Mouse (Mus musculus) spleen, postnatal 10 days (tissue): ENCODE measurements around the gene Nkx2-4.

ENCODE experiments used
- DNase-seq, 2 experiments: peaks; one replicate each; pipeline ENCODE4 v3.0.0; 2021 to 2022; ENCODE audit warnings: low spot score in 2 of 2

Nkx2-4 gene

GRCm38 (mm10) chr2:147085072-147085870, at the start of gene Nkx2-4:
Nkx2-4 (minus strand) TSS chr2:147085445.
- peak; percentile 3 to 17 for DNase-seq

DNA sequence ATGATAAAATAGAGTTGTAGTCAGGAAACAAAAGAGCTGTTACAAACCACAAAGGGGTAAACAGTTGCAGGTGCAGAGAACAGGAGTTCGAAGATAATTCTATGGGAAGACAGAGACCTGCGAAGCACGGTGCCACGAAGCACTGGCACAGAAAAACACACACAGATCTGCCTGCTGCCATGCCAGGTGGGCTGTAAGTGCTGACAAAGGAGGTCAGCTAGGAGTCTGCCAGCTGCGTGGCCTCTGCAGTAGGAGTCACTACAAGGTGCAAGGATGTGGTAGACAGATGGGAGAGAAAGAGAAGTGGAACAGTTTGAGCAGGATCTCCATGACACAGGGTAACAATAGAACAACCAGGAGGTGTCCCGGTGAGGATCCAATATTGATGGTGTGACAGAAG, 42.1 kb upstream of the Nkx2-4 start:
- DNase-seq: no peak

DNA sequence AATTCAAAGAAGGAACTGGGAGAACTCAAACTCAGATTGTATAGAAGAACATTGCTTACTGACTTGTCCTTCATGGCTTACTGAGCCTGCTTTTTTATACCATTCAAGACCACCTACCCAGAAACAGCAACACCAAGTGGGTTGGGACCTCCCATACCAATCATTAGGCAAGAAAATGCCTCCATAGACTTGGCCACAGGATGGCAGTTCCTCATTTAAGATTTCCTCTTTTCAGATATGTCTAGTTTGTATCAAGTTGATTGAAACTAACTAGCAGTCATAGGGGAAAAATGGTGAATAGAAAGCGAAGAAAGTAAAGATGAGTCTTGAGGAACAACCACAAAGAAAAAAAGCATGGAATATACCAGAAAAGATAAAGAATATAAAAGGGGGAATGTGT, 34.5 kb upstream of the Nkx2-4 start:
- no peak for DNase-seq

DNA sequence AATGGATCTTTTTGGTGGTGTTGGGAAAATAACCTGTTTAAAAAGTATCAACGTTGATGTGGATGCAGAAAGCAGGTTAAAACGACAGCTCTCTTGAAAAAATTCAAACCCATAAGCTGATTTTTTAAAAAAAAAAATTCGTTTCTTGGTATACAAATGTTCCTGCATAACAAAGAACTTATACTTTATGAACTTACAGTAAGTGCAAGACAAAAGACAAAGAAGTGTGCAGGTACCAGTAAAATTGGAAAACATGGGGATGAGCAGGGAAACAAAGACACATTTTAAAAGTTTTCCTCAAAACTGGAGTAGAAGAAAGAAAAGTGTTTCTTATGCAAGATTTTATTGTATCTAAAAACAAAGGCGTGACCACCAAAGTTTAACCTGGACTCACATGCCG, 1.2 kb upstream of the Nkx2-4 start:
- no peak for DNase-seq

- no peak for DNase-seq
These were observed 692 bp upstream of the Nkx2-4 start for GRCm38 (mm10) chr2:147085937-147086336.

DNA sequence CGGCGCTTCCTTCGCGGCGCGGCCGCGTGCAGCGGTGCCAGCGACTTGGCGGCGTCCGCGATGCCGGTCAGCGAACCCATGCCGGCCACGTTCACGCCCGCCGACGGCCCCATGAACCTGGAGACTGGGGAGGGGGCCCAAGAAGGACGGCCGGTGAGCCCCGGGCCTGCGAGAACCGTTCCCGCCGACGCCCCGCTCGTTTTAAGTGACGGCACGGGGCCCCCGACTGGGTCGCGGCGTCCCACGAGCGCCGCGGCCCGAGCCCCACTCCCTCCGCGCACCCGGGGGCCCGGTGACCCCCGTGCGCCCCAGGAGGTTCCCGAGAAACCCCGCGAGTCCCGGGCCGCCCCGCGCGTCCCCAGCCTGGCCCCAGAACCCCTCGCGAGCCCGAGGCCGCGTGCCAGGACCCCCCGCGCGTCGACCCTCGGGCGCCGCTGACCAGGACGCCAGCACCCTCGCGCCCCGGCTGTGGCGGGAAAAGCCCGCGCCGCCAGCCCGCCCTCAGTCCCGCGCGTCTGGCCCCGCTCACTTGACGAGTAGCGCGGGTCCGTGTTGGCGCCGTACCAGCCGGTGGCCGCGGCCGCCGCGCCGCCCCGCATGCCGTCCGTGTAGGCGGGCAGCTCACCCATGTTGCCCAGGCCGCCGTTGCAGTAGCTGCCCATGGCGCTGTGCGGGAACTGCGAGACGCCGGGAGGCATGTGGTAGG, 726 bp downstream of the Nkx2-4 start:
- peak; percentile 8 to 24 for DNase-seq

DNA sequence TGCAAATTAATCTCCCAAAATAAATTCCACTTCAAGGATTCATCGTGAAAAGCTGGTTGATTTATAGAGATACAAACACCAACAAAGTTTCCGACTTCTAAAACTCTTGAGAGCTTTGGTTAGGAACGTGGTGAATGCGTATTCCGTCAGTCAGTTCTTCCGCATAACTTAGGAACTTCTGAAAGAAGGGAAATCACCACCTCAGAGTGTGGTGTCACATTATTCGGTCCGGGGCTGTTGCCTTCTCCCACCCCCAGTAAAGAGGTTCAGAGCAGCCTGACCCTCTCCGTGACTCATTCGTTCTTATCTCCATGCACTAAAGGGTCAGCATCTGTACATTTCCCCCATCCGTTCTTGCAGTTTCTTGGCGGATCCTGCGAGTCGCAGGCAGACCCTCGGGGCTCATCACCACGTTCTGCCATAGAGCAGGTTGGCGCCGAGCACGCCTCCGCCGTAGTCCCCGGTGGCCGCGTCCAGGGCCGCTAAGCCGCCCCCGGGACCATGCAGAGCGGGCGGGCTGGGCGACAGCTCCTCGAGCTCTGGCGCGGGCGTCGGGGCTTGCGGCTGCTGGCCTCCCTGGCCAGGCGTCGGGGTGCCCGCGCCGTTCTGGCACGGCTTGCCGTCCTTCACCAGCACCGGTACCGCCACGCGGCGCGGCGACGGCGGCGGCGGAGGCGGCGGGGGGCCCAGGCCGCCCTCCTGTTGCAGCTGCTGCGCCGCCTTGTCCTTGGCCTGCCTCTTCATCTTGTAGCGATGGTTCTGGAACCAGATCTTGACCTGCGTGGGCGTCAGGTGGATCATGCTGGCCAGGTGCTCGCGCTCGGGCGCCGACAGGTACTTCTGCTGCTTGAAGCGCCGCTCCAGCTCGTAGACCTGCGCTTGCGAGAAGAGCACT, 1.5 kb downstream of the Nkx2-4 start:
- DNase-seq: peak; percentile 20 to 28

DNA sequence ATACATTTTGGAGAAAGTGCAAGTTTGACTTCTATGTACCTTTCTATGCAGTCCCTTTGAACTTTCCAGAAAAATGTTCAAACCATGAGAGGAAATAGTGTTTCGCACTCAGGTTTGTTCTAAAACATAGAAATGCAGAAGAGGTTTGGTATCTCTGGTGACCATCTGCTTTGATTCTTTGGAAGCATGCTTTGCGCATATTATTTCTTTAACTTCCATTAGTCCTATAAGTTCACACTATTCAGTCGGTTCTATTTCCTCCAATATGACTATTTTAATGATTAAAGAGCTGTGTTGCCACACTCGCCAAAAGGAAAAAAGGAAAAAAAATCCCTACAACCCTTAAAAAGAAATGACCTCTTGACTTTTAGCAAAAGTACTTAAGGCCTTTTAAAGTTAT, 2.9 kb downstream of the Nkx2-4 start:
- DNase-seq: no peak

- DNase-seq: no peak
These were observed 10.8 kb downstream of the Nkx2-4 start for GRCm38 (mm10) chr2:147074399-147074798.

DNA sequence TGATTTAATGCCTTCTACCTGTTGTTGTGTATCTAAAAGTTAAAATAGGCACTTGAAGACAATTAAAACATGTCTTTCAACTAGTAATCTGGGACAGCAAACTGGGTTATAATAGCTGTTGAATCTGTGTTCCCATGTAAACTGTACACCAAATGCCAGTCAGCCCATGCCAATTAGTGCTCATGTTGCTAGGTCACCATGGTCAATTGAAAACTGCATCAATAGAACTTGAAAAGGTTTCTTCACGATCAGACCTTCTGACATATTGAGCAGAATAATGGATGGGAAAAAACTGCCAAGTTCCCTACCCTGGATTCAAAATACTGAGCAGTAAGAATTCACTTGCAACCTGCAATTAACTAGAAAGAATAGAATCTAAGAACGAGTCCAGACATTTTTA, 11.3 kb downstream of the Nkx2-4 start:
- no peak for DNase-seq

DNA sequence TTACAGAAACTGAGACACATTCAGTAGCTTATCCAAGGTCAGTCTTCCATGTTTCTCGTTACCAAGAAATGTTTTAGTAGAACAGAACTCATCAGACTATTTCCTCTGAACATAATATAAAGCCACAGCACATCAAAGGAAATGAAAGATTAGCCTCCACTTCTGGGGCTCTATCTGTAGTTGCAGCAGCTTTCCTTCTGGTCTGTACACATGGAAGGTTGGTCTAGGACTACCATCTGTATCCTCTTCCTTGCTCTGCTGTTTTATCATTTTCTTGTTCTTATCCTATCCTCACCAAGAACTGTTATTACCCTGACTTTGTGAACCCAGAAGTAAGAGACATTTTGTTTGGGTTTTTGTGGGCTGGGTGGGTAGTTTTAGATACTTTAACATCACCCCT, 14.9 kb downstream of the Nkx2-4 start:
- DNase-seq: no peak

DNA sequence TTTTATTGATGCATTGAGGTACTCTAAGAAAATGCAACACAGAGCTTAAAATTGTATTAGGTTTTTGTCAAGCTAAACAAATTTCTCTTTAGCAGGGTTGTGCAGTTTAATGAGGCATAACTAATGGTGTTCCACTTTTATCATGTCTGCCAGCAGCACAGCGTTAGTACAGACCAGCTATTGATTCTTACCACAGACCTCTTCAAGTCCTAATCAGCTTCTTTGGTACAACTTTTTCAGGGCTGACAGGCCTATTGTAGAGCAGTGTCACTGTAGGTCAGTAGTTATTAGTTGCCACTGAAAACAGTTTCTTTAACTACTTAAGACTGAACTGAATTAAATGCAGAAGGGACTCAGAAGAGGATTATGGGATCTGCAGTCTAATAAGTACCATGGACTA, 16.2 kb downstream of the Nkx2-4 start:
- DNase-seq: no peak

GRCm38 (mm10) chr2:147067480-147068246, 17.6 kb downstream of the Nkx2-4 start:
- DNase-seq: no peak

GRCm38 (mm10) chr2:147053229-147053892, 31.9 kb downstream of the Nkx2-4 start:
- no peak for DNase-seq

DNA sequence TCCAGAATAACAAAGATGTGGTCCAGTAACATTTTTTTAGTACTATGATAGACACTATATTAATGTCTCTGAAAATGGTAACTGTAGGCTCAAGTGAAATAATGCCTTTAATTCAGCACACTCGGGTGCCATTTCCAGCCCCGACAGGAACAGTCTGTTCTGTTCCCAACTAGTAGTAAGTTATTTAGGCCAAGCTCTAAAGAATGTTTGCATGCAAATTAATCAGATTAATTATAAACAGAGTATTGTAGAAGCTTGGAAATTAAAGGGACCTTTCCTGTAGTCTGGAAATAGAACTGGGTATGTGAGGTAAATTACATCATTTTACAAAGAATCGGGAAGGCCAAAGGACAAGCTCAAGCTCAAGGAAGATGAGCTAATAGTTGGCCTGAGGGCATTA, 38.2 kb downstream of the Nkx2-4 start:
- DNase-seq: no peak

DNA sequence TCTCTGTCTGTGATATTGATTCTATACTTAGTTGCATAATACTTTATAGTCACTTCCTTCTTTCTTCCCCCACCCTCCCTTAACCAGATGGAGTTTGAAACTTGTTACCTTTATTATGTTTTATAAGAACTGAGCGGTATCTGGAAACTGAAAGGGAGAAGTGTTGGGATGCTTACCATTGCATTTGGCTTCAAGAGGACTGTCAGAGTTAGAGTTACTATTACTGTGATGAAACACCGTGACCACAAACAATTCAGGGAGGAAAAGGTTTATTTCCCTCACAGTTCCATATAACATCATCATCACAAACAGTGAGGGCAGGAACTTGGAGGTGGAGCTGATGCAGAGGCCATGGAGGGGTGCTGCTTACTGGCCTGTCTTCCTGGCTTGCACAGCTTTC, 49.4 kb downstream of the Nkx2-4 start:
- DNase-seq: no peak
